Mouse (Mus musculus): ENCODE data around the gene Selenop. TPM values are rescaled to one million over a fixed set of nuclear protein-coding genes. Genes with fewer than 3 reads are reported as not detected.

Gene Selenop
- total and polyA plus RNA-seq, 3 experiments, result 0.50 TPM; not detected in 2

GRCm38 (mm10) chr15:3290435-3290834, 22.1 kb downstream of the Selenop start:
- Histone ChIP-seq H3K4me3 (ENCODE audit: control insufficient read depth in 1 of 2, insufficient read depth in 1 of 2, low read depth in 2 of 2, low read length in 2 of 2) (no peak overlapping the region), H3K9me3 (replicated peaks; ENCODE audit: insufficient read depth, low read length) (no peaks in the 10 kb centered on the region), H3K4me1 (ENCODE audit: control insufficient read depth in 1 of 2, insufficient read depth in 2 of 2, low read length in 2 of 2) (no peaks in the 10 kb centered on the region), H3K27me3 (ENCODE audit: control insufficient read depth in 1 of 2, insufficient read depth in 2 of 2, low read length in 2 of 2) (no peaks in the 10 kb centered on the region), H3K9ac (ENCODE audit: control insufficient read depth, low read depth, low read length, poor library complexity, severe bottlenecking) (no peak overlapping the region), H3K36me3 (ENCODE audit: control insufficient read depth in 1 of 2, insufficient read depth in 2 of 2, low read length in 2 of 2) (no peaks in the 10 kb centered on the region), H3K27ac (ENCODE audit: control insufficient read depth, low read depth, low read length) (no peak overlapping the region), H3K79me2 (ENCODE audit: control insufficient read depth, insufficient read depth, low read length, poor library complexity) (no peaks in the 10 kb centered on the region)
- DNase-seq (ENCODE audit: low read depth, low spot score), result no peak
- TF ChIP-seq POLR2AphosphoS5 (IDR thresholded peaks at IDR 0.05; ENCODE audit: borderline replicate concordance, low read depth, low read length) (no peak), ZC3H11A (IDR thresholded peaks at IDR 0.05; ENCODE audit: low read depth, low read length) (no peak), HCFC1 (IDR thresholded peaks at IDR 0.05; ENCODE audit: low read depth, low read length) (no peak), MAFK (IDR thresholded peaks at IDR 0.05; ENCODE audit: borderline replicate concordance, low read depth, low read length) (no peak), GATA1 (IDR thresholded peaks at IDR 0.05; ENCODE audit: low read depth, low read length) (no peak)

GRCm38 (mm10) chr15:3293477-3293876, 25.1 kb downstream of the Selenop start:
- no peak overlapping the region for H3K4me3 ChIP-seq (ENCODE audit: control insufficient read depth in 1 of 2, insufficient read depth in 1 of 2, low read depth in 2 of 2, low read length in 2 of 2)
- no peaks in the 10 kb centered on the region for H3K4me1 ChIP-seq (ENCODE audit: control insufficient read depth in 1 of 2, insufficient read depth in 2 of 2, low read length in 2 of 2)
- no peaks in the 10 kb centered on the region for H3K36me3 ChIP-seq (ENCODE audit: control insufficient read depth in 1 of 2, insufficient read depth in 2 of 2, low read length in 2 of 2)
- H3K9me3 ChIP-seq (replicated peaks; ENCODE audit: insufficient read depth, low read length), result no peaks in the 10 kb centered on the region
- H3K27ac ChIP-seq (ENCODE audit: control insufficient read depth, low read depth, low read length), result no peak overlapping the region
- no peaks in the 10 kb centered on the region for H3K27me3 ChIP-seq (ENCODE audit: control insufficient read depth in 1 of 2, insufficient read depth in 2 of 2, low read length in 2 of 2)
- H3K79me2 ChIP-seq (ENCODE audit: control insufficient read depth, insufficient read depth, low read length, poor library complexity), result no peaks in the 10 kb centered on the region
- TF ChIP-seq UBTF (IDR thresholded peaks at IDR 0.05; ENCODE audit: borderline replicate concordance, insufficient read depth, low read depth, low read length) (no peak), CHD1 (IDR thresholded peaks at IDR 0.05; ENCODE audit: low read depth, low read length) (no peak)
- DNase-seq (ENCODE audit: low read depth, low spot score), result no peak
- H3K9ac ChIP-seq (ENCODE audit: control insufficient read depth, low read depth, low read length, poor library complexity, severe bottlenecking), result no peak overlapping the region

GRCm38 (mm10) chr15:3295986-3296385, 27.6 kb downstream of the Selenop start:
- no peaks in the 10 kb centered on the region for H3K36me3 ChIP-seq (ENCODE audit: control insufficient read depth in 1 of 2, insufficient read depth in 2 of 2, low read length in 2 of 2)

DNA sequence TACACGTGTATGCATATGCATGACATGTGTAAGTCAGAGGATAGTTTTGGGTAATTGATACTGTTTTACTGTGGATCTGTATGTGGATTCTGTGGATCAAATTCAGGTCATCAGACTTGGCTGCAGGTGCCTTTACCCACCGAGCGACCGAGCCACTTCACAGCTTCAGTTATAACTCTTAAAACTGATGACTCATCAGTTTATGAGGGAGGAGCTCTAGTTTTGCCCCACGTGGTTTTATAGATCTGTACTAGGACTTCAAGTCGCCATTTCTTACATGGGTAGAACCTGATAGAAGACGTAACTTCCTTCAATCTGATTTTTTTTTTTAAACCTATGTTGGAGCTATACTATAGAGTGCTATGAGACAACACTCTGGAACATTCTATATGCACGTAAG, 29.3 kb downstream of the Selenop start:
- Histone ChIP-seq H3K9ac (ENCODE audit: control insufficient read depth, low read depth, low read length, poor library complexity, severe bottlenecking) (no peak overlapping the region), H3K27me3 (ENCODE audit: control insufficient read depth in 1 of 2, insufficient read depth in 2 of 2, low read length in 2 of 2) (no peaks in the 10 kb centered on the region), H3K36me3 (ENCODE audit: control insufficient read depth in 1 of 2, insufficient read depth in 2 of 2, low read length in 2 of 2) (no peaks in the 10 kb centered on the region), H3K4me1 (ENCODE audit: control insufficient read depth in 1 of 2, insufficient read depth in 2 of 2, low read length in 2 of 2) (no peaks in the 10 kb centered on the region), H3K9me3 (replicated peaks; ENCODE audit: insufficient read depth, low read length) (no peaks in the 10 kb centered on the region), H3K4me3 (ENCODE audit: control insufficient read depth in 1 of 2, insufficient read depth in 1 of 2, low read depth in 2 of 2, low read length in 2 of 2) (no peak overlapping the region), H3K79me2 (ENCODE audit: control insufficient read depth, insufficient read depth, low read length, poor library complexity) (no peaks in the 10 kb centered on the region), H3K27ac (ENCODE audit: control insufficient read depth, low read depth, low read length) (no peak overlapping the region)
- TF ChIP-seq MAFK (IDR thresholded peaks at IDR 0.05; ENCODE audit: borderline replicate concordance, low read depth, low read length) (peak; percentile 49; the same call in 1 of the 2 replicates), CTCF (IDR thresholded peaks at IDR 0.05 in 2 of 3, conservative IDR thresholded peaks at IDR 0.05 in 1 of 3; ENCODE audit: control insufficient read depth in 1 of 3, insufficient read depth in 1 of 3, low read depth in 2 of 3, low read length in 3 of 3, poor library complexity in 1 of 3, severe bottlenecking in 1 of 3) (no peak)
- DNase-seq (ENCODE audit: low read depth, low spot score), result no peak

More at GRCm38 (mm10) chr15:3295986-3296385, 27.6 kb downstream of the Selenop start:
- no peaks in the 10 kb centered on the region for H3K79me2 ChIP-seq (ENCODE audit: control insufficient read depth, insufficient read depth, low read length, poor library complexity)
- TF ChIP-seq MAX (IDR thresholded peaks at IDR 0.05; ENCODE audit: low read length), result no peak
- TF ChIP-seq RAD21 (IDR thresholded peaks at IDR 0.05; ENCODE audit: low read depth, low read length), result peak; percentile 20
- H3K9ac ChIP-seq (ENCODE audit: control insufficient read depth, low read depth, low read length, poor library complexity, severe bottlenecking), result no peak overlapping the region
- no peaks in the 10 kb centered on the region for H3K4me1 ChIP-seq (ENCODE audit: control insufficient read depth in 1 of 2, insufficient read depth in 2 of 2, low read length in 2 of 2)
- H3K27me3 ChIP-seq (ENCODE audit: control insufficient read depth in 1 of 2, insufficient read depth in 2 of 2, low read length in 2 of 2), result no peaks in the 10 kb centered on the region
- H3K4me3 ChIP-seq (ENCODE audit: control insufficient read depth in 1 of 2, insufficient read depth in 1 of 2, low read depth in 2 of 2, low read length in 2 of 2), result no peak overlapping the region
- no peaks in the 10 kb centered on the region for H3K9me3 ChIP-seq (replicated peaks; ENCODE audit: insufficient read depth, low read length)
- no peak overlapping the region for H3K27ac ChIP-seq (ENCODE audit: control insufficient read depth, low read depth, low read length)
- DNase-seq (ENCODE audit: low read depth, low spot score), result no peak

Data from MEL (cell line).